Mouse (Mus musculus) hindbrain, embryonic 15.5 days (tissue): ENCODE measurements around the gene Psrc1. TPM values are rescaled to one million over a fixed set of nuclear protein-coding genes. Genes with fewer than 3 reads are reported as not detected.

ENCODE experiments used
- ATAC-seq: fragments of 200-750 bp; cut with Nextera tagmentation; 2 replicates; pipeline ENCODE4 v1.8.0; 2017; ENCODE audit warnings: low read depth, moderate number of reproducible peaks, moderate TSS enrichment; ENCODE audit not compliant: low FRiP score
- H3K27ac ChIP-seq: fragments of 300-500 bp; sonication (generic); replicated peaks from 2 replicates; pipeline ENCODE4 v1.5.1; 2015; ENCODE audit warnings: mild to moderate bottlenecking, inconsistent platforms
- H3K27me3 ChIP-seq: fragments of 300-500 bp; sonication (generic); 2 replicates; pipeline ENCODE4 v1.6.1; 2015; ENCODE audit warnings: control low read depth, inconsistent platforms
- H3K36me3 ChIP-seq: fragments of 300-500 bp; sonication (generic); 2 replicates; pipeline ENCODE4 v1.6.1; 2015; ENCODE audit warnings: control low read depth, inconsistent platforms
- H3K4me1 ChIP-seq: fragments of 300-500 bp; sonication (generic); replicated peaks from 2 replicates; pipeline ENCODE4 v1.6.1; 2015; ENCODE audit warnings: control low read depth, inconsistent platforms
- H3K4me2 ChIP-seq: fragments of 300-500 bp; sonication (generic); 2 replicates; pipeline ENCODE4 v1.6.1; 2015; ENCODE audit warnings: moderate library complexity, mild to moderate bottlenecking, inconsistent platforms
- H3K4me3 ChIP-seq: fragments of 300-500 bp; sonication (generic); 2 replicates; pipeline ENCODE4 v1.5.1; 2015; ENCODE audit warnings: mild to moderate bottlenecking, inconsistent platforms
- H3K9ac ChIP-seq: fragments of 300-500 bp; sonication (generic); 2 replicates; pipeline ENCODE4 v1.6.1; 2015; ENCODE audit warnings: inconsistent platforms
- H3K9me3 ChIP-seq: fragments of 300-500 bp; sonication (generic); 2 replicates; pipeline ENCODE4 v1.6.1; 2016; ENCODE audit warnings: control low read depth, inconsistent platforms
- WGBS: fragments of 180-500 bp; shearing (Covaris S2); methylation state at CpG from one replicate; pipeline ENCODE4 v1.1.7; 2015; 5-methylcytosine and 5-hydroxymethylcytosine counted together
- polyA plus RNA-seq: library from polyadenylated mRNA; unstranded; fragments of >200 nt; fragmentation: Nextera tagmentation; extraction: Ambion mirVana; gene quantifications from 2 replicates; pipeline ENCODE4 v1.2.1, GENCODE M21; 2015

The Psrc1 gene
- polyA plus RNA-seq, 1 experiment from 2014 or later, result 11.5 TPM

DNA sequence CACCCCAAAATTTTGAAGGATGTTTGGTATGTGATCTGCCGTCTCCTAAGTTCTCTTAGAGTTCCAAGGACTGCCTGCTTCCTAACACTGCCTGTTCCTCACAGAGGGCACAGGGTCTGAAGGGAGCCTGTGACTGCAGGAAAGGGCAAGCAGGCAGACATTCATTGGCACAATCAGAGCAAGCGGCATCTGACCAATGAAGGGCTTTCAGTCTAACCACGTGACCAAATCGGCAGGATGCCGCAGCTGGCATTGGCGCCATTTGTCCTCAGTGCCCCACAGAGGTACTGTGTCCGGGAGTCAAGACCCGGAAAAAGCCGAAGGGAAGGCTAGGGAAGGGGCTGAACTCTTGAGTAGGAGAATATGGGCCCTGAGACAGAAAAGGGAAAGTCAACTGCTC is 16.5 kb upstream of the Psrc1 start:
- H3K36me3 ChIP-seq, result no peaks in the 10 kb centered on the region
- no peaks in the 10 kb centered on the region for H3K4me1 ChIP-seq
- WGBS, result 47% methylated on average over 9 of the region's 9 CpGs
- peak overlapping the region; percentile 40 for H3K4me2 ChIP-seq
- H3K27ac ChIP-seq, result 0 out of 2 replicates have a peak overlapping the region, but pooled peaks have one; percentile 35
- 0 out of 2 replicates have a peak overlapping the region, but pooled peaks have one; percentile 19 for H3K4me3 ChIP-seq
- H3K9me3 ChIP-seq, result no peaks in the 10 kb centered on the region
- no peak overlapping the region for H3K9ac ChIP-seq
- H3K27me3 ChIP-seq, result no peaks in the 10 kb centered on the region
- ATAC-seq, result 0 out of 2 replicates have a peak, but pooled peaks have one; percentile 59

DNA sequence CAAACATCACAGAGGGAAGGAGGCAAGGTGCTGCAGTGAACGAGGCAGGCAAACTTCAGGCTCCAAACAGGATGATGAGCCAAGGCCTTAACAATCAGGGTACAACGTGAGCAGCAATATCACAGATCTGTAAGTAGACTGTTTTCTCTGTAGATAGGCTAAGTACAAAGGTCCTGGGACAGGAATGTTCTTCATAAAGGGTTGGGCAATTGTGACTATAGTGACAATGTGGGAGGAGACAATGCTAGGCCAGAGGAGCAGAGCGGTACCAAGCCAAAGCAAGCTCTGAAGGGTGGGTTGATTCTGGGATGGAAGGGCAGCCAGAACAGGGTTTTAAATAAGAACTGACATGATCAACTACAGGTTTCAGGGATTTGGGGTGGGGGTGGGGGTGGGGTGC is 15.8 kb upstream of the Psrc1 start:
- Histone ChIP-seq H3K9ac (no peak overlapping the region), H3K36me3 (no peaks in the 10 kb centered on the region), H3K4me2 (no peak overlapping the region), H3K4me3 (no peak overlapping the region), H3K27me3 (no peaks in the 10 kb centered on the region), H3K9me3 (no peaks in the 10 kb centered on the region), H3K4me1 (no peaks in the 10 kb centered on the region), H3K27ac (no peak overlapping the region)
- 80% methylated on average over 3 of the region's 3 CpGs for WGBS
- ATAC-seq, result no peak

DNA sequence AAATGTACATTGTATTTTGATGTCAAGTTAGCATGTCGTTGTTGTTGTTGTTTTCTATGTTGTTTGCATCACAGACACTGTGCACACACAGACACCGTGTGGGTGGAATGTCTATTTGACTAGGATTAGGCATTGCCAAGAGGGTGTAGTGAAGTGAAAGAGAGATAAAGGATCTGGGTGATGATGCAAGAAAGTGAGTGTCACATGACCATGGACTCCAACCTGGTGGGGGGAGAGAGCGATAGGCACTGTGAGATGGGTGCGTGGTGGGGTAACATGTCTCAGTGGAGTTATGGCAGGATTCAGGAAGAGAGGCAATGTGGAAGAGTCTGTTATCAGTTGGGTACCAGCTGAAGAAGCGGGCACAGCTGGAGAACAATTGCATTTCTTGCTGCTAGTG is 14.9 kb upstream of the Psrc1 start:
- WGBS, result 83% methylated on average over 5 of the region's 5 CpGs
- Histone ChIP-seq H3K4me3 (no peak overlapping the region), H3K4me1 (no peaks in the 10 kb centered on the region), H3K9me3 (no peaks in the 10 kb centered on the region), H3K9ac (no peak overlapping the region), H3K27ac (no peak overlapping the region), H3K36me3 (no peaks in the 10 kb centered on the region), H3K27me3 (no peaks in the 10 kb centered on the region), H3K4me2 (no peak overlapping the region)
- no peak for ATAC-seq

DNA sequence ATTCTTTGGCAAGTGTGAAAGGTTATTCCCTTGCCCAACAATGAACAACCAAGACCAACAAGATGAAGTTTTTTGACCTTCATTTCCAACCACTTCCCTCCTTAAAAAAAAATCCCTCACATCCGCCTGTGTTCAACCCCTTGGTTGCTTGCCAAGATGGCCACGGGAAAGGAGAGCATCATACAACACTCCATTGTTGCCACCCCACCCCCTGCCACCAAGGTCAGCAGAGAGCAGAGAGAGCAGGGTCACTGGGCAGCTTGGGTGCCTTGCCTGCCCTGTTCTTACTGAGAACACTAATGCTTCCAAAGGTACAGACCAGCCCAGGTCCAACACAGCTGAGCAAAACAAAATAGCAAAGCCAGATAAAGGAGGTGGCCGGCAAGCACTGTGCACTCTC is 11.4 kb upstream of the Psrc1 start:
- Histone ChIP-seq H3K36me3 (no peaks in the 10 kb centered on the region), H3K9ac (no peak overlapping the region), H3K27me3 (no peaks in the 10 kb centered on the region), H3K4me3 (no peak overlapping the region), H3K4me2 (no peak overlapping the region), H3K4me1 (no peaks in the 10 kb centered on the region), H3K27ac (no peak overlapping the region), H3K9me3 (no peaks in the 10 kb centered on the region)
- WGBS, result 67% methylated on average over 3 of the region's 3 CpGs
- ATAC-seq, result no peak

DNA sequence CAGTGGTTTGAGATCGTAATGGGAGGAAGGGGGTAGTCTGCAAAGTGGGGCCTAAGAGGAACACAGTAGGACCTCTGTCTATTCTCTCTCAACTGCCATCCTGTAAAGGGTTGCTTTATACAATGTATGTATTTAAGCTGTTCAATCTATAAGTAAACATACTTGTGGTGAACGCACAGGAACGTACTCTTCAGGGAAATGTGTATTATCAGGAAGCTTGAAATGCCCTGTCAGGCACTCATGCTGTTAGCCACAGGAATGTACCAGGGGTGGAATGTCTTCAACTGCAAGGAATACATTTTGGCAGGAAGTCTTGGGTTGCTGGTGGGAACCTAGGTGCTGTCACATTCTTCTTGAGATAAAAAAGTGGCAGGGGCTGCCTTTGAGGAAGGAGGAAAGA is 10.9 kb upstream of the Psrc1 start:
- Histone ChIP-seq H3K9me3 (no peaks in the 10 kb centered on the region), H3K4me1 (no peaks in the 10 kb centered on the region), H3K4me2 (no peak overlapping the region), H3K36me3 (no peaks in the 10 kb centered on the region), H3K27me3 (no peaks in the 10 kb centered on the region), H3K4me3 (no peak overlapping the region), H3K9ac (no peak overlapping the region), H3K27ac (no peak overlapping the region)
- WGBS, result 84% methylated on average over 3 of the region's 3 CpGs
- no peak for ATAC-seq

DNA sequence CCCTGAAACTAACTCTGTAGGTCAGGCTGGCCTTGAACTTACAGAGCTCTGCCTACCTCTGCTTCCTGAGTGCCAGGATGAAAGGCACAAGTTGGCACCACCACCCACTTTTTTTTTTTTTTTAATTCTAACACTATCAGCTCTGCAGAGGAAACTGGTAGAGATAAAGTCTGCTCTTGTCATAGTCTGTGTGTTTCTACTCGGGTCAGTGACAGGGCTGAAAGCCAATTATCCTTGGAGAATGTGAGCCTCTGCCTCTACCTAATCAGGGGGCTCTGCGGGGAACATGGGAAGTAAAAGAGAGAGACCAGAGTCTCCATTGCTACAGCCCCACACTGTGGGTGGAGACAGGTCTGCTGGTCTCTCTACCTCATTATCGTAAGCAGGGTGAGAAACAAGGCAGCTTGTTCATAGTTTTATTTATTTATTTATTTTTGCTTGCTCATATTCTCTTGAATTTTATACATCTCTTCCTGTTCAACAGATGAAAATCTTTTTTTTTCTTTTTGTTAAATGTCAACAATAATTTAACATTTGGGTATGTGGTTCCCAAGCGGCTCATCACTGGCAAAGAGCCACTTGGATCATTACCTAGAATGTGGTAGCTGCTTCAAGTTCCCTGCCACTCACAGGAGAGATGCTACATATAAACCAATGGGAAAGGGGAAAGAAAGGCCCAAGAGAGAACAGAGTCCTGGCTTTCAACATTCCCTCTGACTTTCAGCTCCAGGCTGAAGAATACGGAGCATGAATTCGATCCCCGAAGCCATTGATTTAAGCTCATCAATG is 4.6 kb upstream of the Psrc1 start:
- peaks cover 14% of the 10 kb centered on the region for H3K4me1 ChIP-seq
- no peak overlapping the region for H3K4me3 ChIP-seq
- no peak overlapping the region for H3K4me2 ChIP-seq
- 62% methylated on average over 7 of the region's 7 CpGs for WGBS
- no peak for ATAC-seq
- no peak overlapping the region for H3K27ac ChIP-seq
- H3K36me3 ChIP-seq, result no peaks in the 10 kb centered on the region
- H3K9ac ChIP-seq, result no peak overlapping the region
- H3K9me3 ChIP-seq, result no peaks in the 10 kb centered on the region
- no peaks in the 10 kb centered on the region for H3K27me3 ChIP-seq

DNA sequence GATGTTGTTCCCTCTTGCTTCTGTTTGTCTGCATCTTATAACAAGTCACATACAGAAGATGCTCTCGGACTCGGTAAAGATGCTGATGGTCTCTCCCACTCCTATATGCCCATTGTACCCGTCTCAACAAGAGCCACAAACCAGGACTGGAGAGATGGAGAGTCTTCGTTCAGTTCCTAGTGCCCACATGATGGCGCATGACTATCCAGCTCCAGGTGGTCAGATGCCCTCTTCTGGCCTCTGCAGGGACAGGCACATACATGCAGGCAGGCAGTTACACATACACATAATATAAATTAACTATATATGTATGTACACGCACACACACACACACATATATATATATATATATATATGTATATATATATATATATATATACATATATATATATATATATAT is 2.9 kb upstream of the Psrc1 start:
- Histone ChIP-seq H3K4me3 (no peak overlapping the region), H3K4me2 (no peak overlapping the region), H3K27me3 (no peaks in the 10 kb centered on the region), H3K36me3 (no peaks in the 10 kb centered on the region), H3K27ac (no peak overlapping the region), H3K9ac (no peak overlapping the region), H3K4me1 (peaks cover 18% of the 10 kb centered on the region), H3K9me3 (no peaks in the 10 kb centered on the region)
- no peak for ATAC-seq
- 74% methylated on average over 6 of the region's 6 CpGs for WGBS

DNA sequence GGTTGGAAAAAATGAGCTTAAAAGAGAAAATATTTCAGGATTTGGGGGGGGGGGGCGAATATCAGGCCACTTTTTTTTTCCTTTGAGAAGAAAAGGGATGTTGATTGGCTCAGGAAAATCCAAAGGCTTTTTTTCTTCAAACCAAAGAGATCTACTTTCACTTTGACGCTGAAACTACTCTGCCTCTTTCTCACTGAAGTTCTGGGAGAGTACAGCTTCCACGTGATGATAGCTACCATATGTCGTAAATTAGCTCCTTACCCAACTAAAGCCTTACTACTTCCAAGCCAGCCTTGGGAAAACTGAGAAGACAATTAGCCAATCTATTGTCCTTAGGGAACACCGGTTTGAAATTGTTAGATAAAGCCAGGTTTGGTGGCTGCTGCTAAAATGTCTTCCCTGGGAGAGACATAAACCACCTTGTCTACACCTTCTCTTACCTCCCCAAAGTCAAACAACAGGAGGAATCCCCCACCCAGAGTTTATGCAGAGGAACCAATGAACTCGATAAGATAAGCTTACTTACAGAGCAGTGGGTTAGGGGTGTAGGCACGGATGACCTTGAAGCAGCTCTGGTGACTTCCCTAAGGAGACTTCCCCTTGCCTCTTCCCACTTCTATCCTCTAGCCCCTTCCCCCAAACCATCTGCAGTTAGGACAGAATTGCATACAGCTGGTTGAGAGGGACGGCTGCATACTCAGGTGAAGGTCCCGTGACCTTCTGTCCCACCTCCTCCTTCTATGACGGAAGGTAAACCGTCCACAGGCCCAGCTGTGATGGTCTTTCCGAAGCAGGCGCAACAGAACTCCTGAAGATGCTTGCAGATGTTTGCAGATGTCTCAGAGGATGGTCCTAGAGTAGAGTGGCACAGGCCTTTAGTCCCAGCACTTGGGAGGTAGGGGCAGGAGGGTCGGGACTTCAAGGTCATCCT is 1.4 kb upstream of the Psrc1 start:
- no peak for ATAC-seq
- H3K4me3 ChIP-seq, result no peak overlapping the region
- H3K27me3 ChIP-seq, result no peaks in the 10 kb centered on the region
- no peak overlapping the region for H3K4me2 ChIP-seq
- no peaks in the 10 kb centered on the region for H3K36me3 ChIP-seq
- H3K27ac ChIP-seq, result no peak overlapping the region
- no peaks in the 10 kb centered on the region for H3K9me3 ChIP-seq
- H3K4me1 ChIP-seq, result peaks cover 18% of the 10 kb centered on the region
- H3K9ac ChIP-seq, result no peak overlapping the region
- WGBS, result 83% methylated on average over 14 of the region's 14 CpGs

DNA sequence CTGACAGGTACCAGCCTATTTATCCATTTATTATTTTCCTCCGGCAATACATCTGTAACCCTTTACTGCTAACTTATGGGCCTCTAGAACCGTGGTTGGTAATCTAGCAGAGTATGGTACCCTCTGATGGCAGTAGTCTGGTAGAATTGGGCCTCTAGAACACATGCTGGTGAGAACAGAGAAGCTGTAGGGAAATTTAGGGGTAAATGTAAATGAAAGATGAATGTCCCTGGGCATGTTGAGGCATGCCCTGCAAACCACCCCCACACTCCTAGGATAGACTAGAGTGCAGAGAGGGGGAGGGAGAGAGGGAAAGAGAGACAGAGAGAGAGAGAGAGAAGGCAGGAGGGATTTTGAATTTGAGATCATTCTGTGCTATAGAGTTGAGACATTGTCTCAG is 786 bp downstream of the Psrc1 start:
- Histone ChIP-seq H3K27ac (no peak overlapping the region), H3K4me1 (peaks cover 19% of the 10 kb centered on the region), H3K9ac (peak overlapping the region; percentile 52; the same call in 1 of the 2 replicates), H3K4me3 (peak overlapping the region; percentile 82), H3K9me3 (no peaks in the 10 kb centered on the region), H3K4me2 (peak overlapping the region; percentile 72), H3K27me3 (no peaks in the 10 kb centered on the region), H3K36me3 (no peaks in the 10 kb centered on the region)
- 35% methylated on average over 2 of the region's 2 CpGs for WGBS
- no peak for ATAC-seq

DNA sequence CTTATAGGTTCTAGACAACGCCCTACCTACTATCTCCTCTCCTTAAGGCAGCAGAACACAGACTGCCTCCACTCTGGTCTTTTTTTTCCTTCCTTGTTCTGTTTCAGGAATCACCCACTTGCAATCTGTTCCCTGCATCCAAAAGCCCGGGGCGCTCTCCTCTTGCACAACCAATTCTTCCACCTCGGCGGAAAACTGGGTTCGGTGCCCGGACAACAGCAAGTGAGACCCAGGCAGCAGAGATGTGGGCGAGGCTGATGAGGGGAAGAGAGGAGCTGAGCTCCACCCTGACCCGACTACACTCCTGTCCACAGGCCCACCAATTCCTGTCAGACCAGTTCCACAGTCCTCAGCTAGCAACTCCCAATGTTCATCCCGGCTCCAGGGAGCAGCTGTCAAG is 2.5 kb downstream of the Psrc1 start:
- H3K27ac ChIP-seq, result no peak overlapping the region
- no peak overlapping the region for H3K9ac ChIP-seq
- no peak overlapping the region for H3K4me3 ChIP-seq
- H3K36me3 ChIP-seq, result no peaks in the 10 kb centered on the region
- no peaks in the 10 kb centered on the region for H3K9me3 ChIP-seq
- H3K27me3 ChIP-seq, result no peaks in the 10 kb centered on the region
- ATAC-seq, result no peak
- WGBS, result 93% methylated on average over 10 of the region's 10 CpGs
- H3K4me1 ChIP-seq, result peaks cover 20% of the 10 kb centered on the region
- H3K4me2 ChIP-seq, result no peak overlapping the region

DNA sequence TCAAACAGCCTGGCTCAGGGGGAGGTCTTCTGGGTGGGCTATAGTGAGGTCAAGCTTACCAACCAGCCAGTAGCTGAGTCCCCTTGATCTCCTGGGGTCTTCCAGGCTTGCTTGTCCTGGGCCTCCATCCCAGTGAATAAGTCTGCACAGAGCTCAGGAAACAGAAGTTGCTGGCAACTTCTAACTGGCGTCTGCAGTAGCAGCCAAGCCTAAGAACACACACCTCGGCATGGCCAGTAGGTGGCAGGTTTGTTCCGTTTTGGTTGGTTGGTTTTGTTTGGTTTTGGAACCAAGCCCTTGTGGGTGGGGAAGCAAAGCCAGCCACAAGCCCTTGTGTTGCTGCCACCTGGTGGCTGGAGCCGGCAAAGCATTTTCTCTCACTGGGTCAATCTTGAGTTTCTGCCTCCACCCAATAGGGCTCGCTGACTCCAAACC is 5.5 kb downstream of the Psrc1 start:
- Histone ChIP-seq H3K9me3 (no peaks in the 10 kb centered on the region), H3K27ac (no peak overlapping the region), H3K36me3 (peaks cover 17% of the 10 kb centered on the region; the same call in 1 of the 2 replicates), H3K4me3 (no peak overlapping the region), H3K9ac (no peak overlapping the region), H3K4me1 (peaks cover 5% of the 10 kb centered on the region; the same call in 1 of the 2 replicates), H3K4me2 (no peak overlapping the region), H3K27me3 (no peaks in the 10 kb centered on the region)
- peak; percentile 80 for ATAC-seq
- 5% methylated on average over 5 of the region's 5 CpGs for WGBS

DNA sequence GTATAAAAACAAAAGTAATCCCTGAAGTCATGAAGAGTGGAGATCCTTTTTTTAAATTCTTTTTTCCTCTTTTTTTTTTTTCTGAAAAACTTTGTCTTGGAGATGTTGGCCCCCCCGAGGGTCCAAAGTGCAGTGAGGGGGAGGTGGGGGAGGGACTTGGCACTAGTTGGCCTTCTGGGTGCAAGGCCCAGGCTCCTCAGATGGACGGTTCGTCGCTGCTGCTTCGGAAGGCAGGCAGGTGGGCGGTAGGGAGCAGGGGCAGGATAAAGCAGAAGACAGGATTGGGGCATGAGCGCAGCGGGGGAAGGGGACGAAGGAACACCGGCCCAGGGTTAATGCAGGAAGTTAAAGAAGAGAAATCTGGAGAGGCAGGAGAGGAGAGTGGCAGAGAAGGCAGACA is 8.7 kb downstream of the Psrc1 start:
- Histone ChIP-seq H3K9ac (no peak overlapping the region), H3K9me3 (no peaks in the 10 kb centered on the region), H3K4me3 (no peak overlapping the region), H3K4me1 (0 out of 2 replicates have a peak, but pooled peaks cover 3% of the 10 kb centered on the region), H3K4me2 (no peak overlapping the region), H3K27ac (no peak overlapping the region), H3K27me3 (no peaks in the 10 kb centered on the region), H3K36me3 (peaks cover 46% of the 10 kb centered on the region)
- no peak for ATAC-seq
- 24% methylated on average over 10 of the region's 10 CpGs for WGBS
